Mouse (Mus musculus) adrenal gland, adult (tissue): ENCODE data around the gene Odf3.

Experiments
- DNase-seq, 2 experiments: peaks; one replicate each; pipeline ENCODE4 v3.0.0; 2022 to 2023; ENCODE audit warnings: low spot score in 1 of 2; ENCODE audit not compliant: inconsistent age in 2 of 2

Gene Odf3

DNA sequence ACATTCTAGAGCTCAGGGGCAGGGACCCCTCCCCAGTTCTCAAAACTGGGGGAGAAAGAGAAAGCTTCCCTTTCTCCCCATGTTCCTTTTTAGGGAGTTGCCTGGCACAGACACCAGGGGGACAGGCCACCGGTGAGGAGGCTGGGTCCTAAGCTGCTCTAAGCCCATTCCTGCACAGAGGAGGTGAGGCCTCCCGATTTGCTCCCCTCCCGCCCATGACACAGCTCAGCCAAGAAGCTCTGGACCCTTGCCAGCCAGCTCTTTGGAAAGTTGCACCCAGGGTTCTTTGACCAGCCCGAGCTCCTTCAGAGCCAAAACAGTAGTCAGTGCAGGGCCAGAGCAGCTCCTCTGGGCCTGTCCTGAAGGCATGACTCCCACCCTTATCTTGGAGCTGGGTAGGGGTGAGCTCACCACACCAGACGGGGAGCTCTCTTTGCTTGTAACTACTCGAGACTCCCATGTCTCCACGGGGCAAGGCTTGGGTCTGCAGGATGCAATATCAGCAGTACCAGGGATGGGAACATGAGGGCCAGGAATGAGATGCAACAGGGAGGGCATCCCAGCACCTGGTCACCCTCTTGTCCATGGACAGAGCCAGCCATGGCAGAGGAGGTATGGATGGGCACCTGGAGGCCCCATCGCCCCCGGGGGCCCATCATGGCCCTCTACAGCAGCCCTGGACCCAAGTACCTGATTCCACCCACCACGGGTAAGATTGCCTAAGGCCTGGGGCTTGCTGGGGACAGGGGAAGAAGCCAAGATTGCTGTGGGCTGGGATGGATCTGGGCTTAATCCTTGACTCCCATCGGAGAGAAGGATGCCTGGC, at the start of gene Odf3:
TSS of gene Odf3 (plus strand) at position 51 of the 826 bp plus-strand sequence.
- DNase-seq = peak; percentile 82 to 93

DNA sequence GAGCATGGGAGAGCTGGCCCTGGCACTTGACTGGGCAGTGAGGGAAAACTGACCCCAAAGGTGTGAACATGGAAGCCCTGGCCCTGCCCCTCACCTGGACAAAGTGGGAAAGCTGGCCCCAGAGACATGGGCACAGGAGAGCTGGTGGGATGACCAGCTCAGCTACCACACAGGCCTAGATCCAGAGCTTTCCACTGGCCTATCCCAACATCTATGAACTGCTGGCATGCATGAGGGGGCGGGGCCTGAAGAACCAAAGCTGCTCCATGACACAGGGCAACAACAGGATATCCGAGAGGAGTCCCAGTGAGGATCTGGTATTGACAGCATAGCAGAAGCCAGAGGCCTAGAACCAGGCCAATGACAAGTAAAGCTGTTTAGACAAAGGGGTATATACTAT, 49.4 kb upstream of the Odf3 start:
- no peak for DNase-seq

DNA sequence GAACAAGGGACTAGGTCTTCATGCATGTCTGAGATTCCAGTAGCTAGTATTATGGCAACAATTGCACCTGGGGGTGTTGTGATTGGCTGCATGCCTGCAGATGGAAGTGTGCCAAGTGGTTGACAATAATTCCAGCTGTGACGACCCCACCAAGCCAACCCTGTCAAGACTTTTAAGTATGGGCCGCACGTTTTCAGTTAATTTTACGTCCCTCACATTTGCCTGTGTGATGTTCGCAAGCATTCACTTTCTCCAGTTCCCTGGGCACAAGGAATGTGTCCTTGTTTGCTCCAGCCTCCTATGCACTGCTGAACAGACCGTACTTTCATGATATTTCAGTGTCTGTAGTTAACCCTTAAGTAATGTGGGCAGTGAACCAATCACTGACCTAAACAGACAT, 45.0 kb upstream of the Odf3 start:
- no peak for DNase-seq

DNA sequence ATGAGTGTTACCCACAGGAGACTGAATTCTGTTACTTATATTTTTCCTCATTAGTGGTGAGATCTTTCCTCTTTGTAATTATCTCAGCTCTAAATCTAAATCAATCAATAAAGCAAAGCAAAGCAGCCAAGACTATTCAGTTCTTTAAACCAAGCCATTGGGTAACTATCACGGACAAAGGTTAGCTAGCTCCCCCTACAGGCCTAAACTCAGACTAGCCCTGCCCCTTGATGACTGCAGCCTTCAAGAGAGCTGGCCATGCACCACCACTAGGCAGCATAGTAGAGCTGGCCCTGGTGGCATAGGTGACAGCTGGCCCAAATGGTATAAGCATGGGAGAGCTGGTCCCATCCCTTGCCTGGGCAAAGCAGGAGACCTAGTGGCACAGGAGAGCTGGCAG, 41.9 kb upstream of the Odf3 start:
- peak; percentile 68 to 91 for DNase-seq

DNA sequence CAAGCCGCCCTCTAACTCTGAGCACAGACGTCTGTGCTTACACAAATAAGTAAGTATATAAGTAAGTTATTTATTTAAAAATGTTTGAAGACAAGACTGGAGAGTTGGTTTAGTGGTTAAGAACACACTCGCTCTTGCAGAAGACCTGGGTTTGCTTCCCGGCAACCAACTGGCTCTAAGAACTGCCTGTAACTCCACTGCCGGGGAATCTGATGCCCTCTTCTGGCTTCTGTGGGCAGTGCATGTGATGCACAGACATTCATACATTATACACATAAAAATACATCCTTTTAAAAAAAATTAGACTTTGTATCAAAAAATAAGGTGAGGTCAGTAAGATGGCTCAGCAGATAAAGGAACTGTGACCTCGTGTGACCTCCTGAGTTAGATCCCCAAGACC, 37.1 kb upstream of the Odf3 start:
- no peak for DNase-seq

DNA sequence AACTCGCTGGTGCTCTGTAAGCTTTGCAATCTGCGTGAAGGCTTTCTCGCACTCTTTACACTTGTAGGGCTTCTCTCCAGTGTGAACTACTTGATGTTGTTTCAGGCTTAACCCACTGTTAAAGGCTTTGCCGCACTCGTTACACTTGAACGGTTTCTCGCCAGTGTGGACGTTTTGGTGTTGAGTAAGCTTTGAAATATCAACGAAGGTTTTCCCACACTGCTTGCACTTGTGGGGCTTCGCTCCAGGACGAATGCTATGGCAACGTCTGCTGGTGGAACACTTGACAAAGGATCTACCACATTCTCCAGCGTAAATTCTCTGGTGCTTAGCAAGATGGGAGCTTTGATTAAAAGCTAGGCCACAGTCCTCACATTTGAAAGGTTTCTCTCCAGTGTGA, 35.9 kb upstream of the Odf3 start:
- no peak for DNase-seq

DNA sequence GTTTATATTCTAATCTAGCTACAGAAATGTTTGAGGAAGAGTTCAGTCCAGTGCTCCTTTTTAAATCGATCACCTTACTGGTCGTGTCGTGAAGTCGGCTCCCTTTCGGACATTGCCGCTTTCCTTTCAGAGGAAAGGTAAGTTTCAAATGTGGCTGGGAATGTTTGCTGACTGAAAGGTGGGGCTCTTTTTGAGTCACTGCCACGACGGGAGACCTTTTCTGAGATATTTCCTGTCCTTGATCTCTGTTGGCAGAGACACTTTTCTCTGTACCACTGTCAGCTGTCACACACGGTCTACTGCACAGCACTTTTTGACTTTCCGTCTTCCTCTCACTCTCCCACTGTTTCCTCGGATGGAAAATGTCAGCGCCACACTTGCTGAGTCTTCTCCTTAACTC, 34.8 kb upstream of the Odf3 start:
- no peak for DNase-seq

DNA sequence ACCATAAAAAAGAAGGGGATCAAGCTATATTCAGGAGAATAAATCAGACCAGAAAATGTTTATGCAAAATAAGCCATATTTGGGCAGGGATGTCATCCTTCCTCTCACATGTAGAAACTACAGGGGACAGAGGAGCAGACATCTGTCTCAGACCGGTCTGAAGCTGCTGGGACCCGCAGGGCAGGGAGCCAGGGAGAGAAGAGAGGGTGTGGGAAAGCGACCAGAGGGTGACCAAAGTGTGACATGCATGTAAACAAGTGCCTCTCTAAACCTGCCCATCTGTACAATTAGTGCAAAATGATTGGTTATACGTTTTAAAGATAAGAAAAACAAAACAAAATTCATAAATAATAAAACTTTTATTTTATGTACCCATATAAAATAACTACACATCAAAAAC, 27.4 kb upstream of the Odf3 start:
- no peak for DNase-seq

DNA sequence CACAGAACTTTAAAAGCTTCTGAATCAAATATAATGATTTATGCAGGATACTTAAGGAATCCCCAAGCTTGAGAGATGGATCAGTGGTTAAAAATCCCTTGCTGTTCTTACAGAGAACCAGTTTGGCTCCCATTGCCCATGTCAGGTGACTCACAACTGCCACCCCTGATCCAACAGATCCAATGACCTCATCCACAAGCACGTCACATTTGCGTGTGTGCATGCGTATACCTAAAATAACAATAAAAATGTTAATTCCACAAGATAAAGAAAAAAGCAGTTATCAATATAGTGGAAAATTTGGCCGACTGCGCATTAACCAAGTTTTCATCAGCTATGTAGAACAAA, 26.3 kb upstream of the Odf3 start:
- DNase-seq = peak in 1 of 2 experiments; percentile 39

DNA sequence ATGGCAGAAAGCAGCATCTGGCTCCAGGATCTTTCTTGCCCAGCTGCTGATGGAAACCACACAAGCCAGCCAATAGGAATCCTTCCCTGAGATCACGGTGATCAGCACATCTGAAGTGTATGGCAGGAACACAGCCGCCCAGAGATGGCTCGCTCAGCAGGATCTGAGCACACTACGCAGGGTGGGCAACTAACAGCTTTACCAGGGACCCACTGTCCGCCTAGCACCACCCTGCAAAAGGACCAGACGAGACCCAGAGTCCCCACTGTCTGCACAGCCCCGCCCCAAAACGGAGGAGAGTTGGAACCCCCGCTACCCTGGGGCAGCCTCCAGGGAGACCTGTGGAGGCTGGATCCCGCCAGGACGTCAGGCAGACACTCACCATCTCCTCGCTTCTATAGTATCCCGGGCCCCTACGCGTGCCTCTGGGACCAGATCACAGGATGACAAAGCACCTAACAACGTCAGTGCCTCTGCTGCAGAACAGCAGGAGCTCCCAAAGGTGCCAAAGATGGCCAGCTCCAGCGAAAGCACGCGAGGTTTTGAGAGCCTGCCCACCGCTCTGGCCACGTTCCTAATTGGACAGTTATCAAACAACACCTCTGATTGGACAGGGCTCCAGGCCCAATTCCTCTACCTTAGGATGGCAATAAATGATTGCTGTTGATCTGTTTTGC, 25.8 kb upstream of the Odf3 start, which contains the start of gene Zfp941:
TSS of gene Zfp941 (minus strand) at position 526 of the 677 bp plus-strand sequence.
- DNase-seq = peak; percentile 72 to 84

DNA sequence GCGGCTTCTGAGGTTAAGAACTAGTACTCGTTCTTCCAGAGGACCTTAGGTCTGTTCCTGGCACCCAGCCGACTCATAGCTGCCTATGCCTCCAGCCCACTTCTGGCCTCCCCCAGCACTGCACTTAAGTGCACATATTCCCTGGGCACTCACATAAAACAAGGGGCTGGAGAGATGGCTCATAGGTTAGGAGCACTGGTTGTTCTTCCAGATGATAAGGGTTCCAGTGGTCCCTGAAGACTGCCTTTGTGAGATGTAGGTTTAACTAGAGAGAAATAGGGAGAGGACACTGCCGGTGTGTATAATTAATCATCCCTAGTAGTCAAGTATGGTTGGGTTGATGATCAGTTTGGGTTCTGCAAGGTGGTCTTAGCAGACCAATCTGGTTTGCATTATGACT, 24.9 kb upstream of the Odf3 start:
- no peak for DNase-seq

DNA sequence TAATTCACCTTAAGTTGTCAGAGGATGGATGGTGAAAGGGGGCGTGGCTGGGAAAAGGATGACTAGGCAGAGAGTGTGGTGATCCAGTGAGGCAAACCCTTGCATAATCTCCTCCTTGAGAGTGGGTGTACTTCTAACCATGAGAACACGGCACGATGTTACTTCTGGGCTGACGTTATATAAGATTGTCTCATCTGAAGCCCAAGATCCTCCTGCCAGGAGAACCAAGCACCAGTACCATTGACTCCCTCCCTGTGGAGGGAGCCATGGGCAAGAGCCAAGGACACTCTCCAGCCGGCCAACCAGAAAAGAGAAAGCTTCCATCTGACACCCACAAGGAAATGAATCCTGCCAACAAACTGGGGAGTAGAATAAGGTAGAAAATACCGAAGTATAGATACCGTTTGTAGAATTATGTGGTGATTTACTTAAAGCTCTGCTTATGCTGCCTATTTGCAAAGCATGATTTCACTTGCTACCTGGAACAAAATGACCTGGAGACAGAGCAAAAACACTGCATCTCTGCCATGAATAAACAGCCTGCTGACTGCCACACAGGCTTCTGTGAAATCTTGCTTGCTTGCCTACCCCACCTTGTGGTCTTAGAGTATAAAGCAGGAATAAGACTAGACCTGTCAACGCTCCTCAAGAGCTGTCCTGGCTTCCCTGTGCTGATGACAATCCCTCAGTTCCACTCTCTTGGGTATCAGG, 19.3 kb upstream of the Odf3 start:
- DNase-seq = peak; percentile 72 to 82

DNA sequence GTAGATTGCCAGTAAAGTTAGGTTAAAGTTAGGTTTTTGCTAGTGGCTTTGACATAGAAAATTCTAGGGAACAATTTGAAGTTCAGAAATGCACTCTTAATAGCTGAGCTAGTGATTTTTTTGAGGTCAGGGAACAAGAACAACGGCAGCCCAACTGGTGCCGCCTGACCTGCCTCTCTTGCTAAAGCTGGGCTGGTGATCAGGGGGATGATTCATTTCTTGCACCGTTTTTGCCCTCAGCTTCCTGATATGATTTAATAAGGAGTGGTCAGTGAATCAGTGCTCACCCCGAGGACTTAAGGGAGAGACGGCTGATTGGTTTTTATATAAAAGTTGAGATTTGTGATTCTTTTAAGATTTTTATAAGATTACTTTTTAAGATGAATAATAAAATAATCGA, 16.2 kb upstream of the Odf3 start:
- peak; percentile 73 to 80 for DNase-seq

DNA sequence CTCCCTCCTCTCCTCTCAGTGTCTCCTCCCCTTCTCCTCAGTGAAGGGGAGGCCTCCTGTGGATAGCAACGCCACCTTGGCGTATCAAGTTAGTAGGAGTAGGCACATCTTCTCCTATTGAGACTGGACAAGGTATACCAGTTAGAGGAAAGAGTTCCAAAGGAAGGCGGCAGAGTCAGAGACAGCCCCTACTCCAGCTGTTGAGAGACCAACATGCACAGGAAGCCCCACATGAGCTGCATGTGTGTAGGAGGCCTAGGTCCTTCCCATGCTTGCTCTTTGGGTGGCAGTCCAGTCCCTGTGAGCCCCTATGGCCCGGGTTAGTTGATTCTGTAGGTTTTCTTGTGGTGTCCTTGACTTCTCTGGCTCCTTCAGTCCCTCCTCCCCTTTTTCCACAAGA, 14.3 kb upstream of the Odf3 start:
- DNase-seq = no peak

DNA sequence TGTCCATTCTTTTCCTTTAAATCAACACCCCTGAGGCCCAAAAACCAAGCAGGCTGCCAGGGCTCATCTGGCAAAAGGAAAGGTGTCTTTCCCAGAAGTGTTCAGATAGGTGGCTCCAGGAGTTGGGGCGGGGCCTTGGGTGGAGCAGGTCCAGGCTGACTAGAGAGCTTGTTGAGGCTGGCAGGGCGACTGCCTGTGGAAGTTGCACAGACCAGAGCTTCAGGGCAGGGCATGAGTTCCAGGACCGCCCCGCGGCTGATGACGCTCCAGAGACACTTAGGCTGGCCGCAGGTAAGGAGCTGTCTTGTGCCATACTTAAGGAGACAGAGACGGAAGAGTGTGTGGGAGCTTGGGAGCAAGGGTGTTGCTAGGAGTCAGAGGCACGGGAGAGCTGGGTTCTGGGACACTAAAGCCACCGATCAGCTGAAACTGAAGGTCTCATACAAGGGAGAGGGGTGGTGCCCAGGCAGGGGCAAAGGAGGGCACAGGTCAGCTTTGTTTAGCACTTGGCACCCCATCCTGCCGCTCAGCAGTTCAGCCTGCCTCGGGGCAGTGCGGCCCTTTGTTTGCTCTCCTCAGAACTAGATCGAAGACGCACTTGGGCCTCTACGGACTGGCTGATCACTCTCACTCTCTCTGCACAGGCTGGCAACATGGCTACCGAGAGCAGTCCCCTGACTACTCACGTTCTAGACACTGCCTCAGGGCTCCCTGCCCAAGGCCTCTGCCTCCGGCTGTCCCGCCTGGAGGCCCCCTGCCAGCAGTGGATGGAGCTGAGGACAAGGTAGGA, 12.4 kb upstream of the Odf3 start, which contains the start of gene Urah:
TSS of gene Urah (plus strand) at position 51 of the 790 bp plus-strand sequence.
- DNase-seq = peak; percentile 43 to 69

DNA sequence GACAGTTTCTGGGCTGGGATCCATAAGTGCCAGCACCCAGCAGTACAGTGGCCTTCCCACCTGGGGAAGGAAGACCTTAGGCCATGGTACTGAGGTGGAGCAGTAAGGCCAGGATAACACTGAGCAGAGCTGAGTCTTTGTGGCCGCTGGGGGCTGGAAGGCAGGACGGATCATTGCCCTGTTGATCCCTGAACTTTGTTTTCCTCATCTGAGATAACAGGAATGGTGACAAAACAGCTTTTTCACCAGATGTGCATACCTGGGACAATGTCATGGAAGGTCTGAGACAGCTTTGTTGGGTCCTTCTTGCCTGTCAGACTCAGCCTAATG, 11.9 kb upstream of the Odf3 start:
- DNase-seq = no peak

DNA sequence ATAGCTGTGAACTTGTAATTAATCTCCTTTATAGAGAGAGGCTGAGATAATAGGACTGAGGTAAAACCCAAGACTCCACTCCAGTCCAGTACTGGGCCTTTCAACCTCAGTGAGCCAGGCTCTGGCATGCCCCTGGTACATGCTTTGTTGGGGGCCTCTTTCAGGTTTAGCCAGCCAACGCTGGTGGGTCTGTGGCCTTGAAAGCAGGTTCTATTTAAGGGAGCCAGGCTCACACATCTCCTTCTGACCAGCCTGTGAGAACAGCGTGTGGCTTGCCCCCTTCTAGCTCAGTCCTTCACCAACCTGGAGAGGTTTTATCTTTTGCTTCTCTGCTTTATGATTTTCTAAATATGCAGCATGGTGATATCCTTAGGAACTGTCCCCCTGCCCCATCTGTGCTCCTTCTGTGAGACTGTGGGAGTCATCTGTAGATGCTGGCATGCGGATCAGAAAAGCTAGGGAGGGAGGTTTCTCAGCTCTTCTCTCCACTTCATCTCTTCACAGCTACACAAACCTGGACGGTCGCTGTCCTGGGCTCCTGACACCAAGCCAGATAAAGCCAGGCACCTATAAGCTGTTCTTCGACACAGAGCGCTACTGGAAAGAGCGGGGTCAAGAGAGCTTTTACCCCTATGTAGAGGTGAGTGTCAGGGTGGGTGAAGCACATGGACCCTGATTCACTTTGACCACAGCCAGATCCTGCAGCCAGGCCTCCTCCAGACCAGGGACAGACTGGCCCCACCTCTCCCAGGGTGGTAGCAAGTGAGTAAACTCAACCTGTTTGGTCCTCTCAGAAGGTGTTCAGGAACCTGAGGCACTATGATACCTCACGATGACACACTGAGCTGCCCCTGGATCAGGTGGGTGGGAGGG, 11.1 kb upstream of the Odf3 start:
- DNase-seq = peak; percentile 4 to 24

DNA sequence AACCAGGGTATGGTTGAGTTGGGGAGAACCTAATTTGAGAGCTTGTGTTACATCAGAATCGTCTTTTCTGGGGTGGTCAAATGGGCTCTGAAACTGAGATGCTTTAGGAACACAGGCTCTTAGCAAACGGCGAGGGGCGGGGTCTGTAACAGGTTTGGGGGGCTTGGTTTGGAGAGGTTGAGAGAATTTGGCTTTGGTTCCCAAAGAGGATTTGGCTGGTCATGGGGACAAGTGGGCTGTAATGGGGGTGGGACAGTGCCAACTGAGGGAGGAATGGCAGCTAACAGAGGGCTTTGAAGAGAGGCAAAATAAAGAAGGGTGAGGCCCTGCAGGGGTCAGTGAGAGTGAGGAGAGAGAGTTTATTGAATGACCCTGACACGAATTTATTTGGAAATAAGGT, 8.0 kb upstream of the Odf3 start:
- DNase-seq = peak in 1 of 2 experiments; percentile 2

DNA sequence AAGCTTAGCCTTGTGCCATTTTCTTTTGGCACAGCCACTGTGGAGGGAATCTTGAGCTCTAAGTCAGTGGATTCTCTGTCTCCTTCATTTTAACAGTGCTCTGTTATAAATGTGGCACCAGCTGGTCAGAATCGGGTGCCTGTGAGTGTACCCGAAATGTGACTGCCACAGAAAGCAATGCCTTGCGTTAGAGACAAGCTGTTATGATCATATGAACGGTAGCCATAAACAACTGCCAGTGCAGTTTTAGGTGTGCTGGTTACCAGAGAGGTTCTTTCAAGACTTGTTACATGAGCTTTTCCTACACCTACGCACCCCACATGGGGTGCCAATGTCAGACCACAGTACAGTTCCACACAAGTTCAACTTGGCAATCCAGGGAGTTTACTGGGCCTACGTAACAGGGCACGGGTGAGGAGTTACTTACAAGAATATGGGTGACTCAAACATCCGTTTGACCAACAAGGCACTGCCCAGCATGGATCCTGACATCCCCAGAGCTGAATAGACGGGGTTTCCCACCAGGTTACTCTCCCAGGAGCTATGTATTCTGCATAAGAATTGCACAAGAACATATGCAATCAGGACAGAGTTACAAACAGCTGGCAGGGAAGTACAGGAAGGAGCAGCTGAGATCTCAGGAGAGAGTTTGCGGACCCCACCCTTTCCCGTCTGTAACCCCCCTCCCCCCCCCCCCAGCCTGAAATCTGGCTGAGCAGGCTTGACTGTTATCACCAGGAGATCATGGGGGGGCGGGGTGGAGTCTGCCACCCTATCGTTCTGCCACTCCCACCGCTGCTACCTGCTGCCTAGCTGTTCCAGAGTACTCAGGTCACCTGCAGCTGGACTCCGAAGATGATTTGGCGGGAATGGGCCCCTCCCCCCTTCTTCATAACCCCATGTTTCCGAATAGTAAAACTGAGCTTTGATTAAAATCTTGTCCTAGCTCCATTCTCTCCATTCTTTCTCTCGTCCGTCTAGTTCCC, 6.6 kb upstream of the Odf3 start:
- DNase-seq = peak in 1 of 2 experiments; percentile 1
